Mouse (Mus musculus): ENCODE data around the gene Sorcs3. TPM values are rescaled to one million over a fixed set of nuclear protein-coding genes. Genes with fewer than 3 reads are reported as not detected.

The Sorcs3 gene
- polyA plus RNA-seq, 1 experiment from 2014 or later = 0.46 TPM

DNA sequence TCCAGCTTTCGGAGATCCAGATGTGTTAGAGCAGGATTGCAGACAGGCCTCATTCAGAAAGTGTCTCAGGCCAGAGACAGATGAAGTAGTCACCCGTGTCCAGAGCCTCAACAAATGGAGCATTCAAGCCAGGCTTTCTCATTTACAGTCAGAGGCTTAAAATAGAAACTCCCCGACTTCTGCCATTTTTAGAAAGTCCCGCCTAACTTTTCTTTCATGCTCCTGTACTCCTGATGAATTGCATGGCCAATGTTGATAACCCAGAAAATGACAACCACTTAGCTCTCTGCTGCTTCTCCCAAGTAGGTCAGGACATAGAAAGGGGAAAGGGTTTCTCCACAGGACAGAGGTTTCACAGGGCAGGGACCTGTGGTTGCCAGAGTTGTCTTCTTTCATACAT lies 261.6 kb downstream of the Sorcs3 start:
- no peak for ATAC-seq (ENCODE audit: insufficient number of reproducible peaks, low FRiP score)
- H3K4me1 ChIP-seq (replicated peaks) = peaks cover 31% of the 10 kb centered on the region
- H3K27ac ChIP-seq (ENCODE audit: poor library complexity, severe bottlenecking) = peak overlapping the region; percentile 57
- H3K36me3 ChIP-seq = no peaks in the 10 kb centered on the region
- H3K4me3 ChIP-seq = no peak overlapping the region
- H3K9me3 ChIP-seq (replicated peaks) = no peaks in the 10 kb centered on the region
- WGBS = 26% methylated on average over 4 of the region's 4 CpGs
- no peak overlapping the region for H3K4me2 ChIP-seq
- H3K27me3 ChIP-seq (replicated peaks) = no peaks in the 10 kb centered on the region
- no peak overlapping the region for H3K9ac ChIP-seq

DNA sequence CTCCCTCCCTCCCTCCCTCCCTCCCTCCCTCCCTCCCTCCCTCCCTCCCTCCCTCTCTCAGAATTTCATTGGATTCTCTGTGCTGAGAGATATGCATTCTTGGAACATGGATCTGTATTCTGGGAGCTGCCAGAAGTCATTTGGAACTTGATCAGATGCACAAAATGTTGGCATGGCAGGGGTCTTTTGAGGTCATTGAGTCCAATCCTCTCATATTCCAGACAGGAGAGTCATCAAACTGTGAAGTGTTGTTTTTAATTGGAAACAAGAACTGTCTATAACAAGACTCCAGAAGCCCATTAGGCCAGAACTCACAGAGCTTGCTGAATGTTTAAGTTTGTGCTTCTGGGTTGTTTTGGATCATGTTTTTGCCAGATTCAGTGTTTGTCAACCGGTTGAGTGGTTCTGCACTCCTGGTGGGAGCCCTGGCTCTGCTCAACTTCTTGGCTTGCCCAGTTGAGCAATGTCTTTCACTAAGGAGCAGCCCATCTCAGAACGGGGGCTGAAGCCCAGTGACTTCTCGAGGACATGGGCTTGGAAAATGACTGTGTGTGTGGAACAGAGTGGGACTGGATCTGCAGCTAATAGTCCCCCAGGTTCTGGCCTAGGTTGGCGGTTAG lies 264.1 kb downstream of the Sorcs3 start:
- H3K36me3 ChIP-seq = no peaks in the 10 kb centered on the region
- ATAC-seq (ENCODE audit: insufficient number of reproducible peaks, low FRiP score) = no peak
- H3K9ac ChIP-seq = no peak overlapping the region
- no peak overlapping the region for H3K4me2 ChIP-seq
- H3K9me3 ChIP-seq (replicated peaks) = no peaks in the 10 kb centered on the region
- no peak overlapping the region for H3K4me3 ChIP-seq
- H3K27me3 ChIP-seq (replicated peaks) = no peaks in the 10 kb centered on the region
- WGBS = 87% methylated on average over 4 of the region's 4 CpGs
- peaks cover 25% of the 10 kb centered on the region for H3K4me1 ChIP-seq (replicated peaks)
- no peak overlapping the region for H3K27ac ChIP-seq (ENCODE audit: poor library complexity, severe bottlenecking)

DNA sequence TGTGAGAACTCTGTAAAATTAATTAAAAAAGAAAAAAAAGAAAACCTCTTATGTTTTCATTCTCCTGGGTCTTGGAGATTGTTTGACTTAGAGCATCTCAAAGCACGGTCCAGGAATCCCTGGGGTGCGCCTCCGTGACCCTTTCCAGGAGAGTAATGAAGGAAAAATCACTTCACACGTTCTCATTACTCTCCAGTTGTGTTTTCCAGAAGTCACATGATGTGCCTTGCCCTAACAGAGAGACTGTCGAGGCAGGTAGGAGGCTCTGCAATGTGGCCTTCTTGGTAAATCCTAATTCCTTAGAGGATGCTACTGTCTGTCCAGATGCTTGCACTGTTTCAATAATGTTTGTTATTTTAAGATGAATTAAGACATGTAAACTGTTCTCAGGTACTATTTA lies 266.1 kb downstream of the Sorcs3 start:
- H3K4me1 ChIP-seq (replicated peaks) = peaks cover 24% of the 10 kb centered on the region
- H3K9me3 ChIP-seq (replicated peaks) = no peaks in the 10 kb centered on the region
- WGBS = 65% methylated on average over 5 of the region's 5 CpGs
- H3K4me2 ChIP-seq = no peak overlapping the region
- no peaks in the 10 kb centered on the region for H3K36me3 ChIP-seq
- no peak overlapping the region for H3K9ac ChIP-seq
- H3K4me3 ChIP-seq = no peak overlapping the region
- H3K27ac ChIP-seq (ENCODE audit: poor library complexity, severe bottlenecking) = no peak overlapping the region
- ATAC-seq (ENCODE audit: insufficient number of reproducible peaks, low FRiP score) = no peak
- no peaks in the 10 kb centered on the region for H3K27me3 ChIP-seq (replicated peaks)

DNA sequence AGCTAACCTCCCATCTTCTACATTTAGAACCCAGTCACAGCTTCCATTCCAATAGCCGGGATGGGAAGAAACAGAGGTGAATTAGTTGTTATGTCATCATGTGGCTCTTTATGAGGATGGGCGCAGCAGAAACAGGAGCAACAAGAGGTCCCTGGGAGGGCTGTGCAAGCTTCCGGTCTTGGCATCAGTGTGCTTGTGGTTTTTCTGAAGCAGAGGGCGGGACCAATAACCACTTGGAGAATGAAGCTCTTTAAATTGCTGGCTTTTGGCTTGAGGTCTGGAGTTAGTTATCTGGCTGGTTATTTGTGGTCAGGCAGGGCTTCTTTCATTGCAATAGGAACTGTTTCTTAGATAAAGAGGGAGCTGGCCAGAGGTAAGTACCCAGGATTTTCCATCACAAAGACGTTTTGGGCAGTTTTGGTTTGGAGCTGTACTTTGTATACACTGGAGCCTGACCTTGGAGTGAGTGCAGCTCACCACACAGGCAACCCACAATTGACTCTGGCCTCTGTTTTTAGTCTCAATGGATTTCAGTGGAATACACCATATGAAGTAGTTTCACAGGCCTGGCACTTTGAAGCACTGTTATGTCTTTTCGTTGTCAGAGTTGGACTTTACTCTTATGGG lies 270.1 kb downstream of the Sorcs3 start:
- H3K9ac ChIP-seq = no peak overlapping the region
- 0 out of 2 replicates have a peak, but pooled peaks cover 7% of the 10 kb centered on the region for H3K4me1 ChIP-seq (replicated peaks)
- H3K9me3 ChIP-seq (replicated peaks) = no peaks in the 10 kb centered on the region
- H3K27ac ChIP-seq (ENCODE audit: poor library complexity, severe bottlenecking) = no peak overlapping the region
- WGBS = 61% methylated on average over 6 of the region's 6 CpGs
- no peaks in the 10 kb centered on the region for H3K27me3 ChIP-seq (replicated peaks)
- no peak overlapping the region for H3K4me3 ChIP-seq
- H3K36me3 ChIP-seq = no peaks in the 10 kb centered on the region
- no peak overlapping the region for H3K4me2 ChIP-seq
- no peak for ATAC-seq (ENCODE audit: insufficient number of reproducible peaks, low FRiP score)

DNA sequence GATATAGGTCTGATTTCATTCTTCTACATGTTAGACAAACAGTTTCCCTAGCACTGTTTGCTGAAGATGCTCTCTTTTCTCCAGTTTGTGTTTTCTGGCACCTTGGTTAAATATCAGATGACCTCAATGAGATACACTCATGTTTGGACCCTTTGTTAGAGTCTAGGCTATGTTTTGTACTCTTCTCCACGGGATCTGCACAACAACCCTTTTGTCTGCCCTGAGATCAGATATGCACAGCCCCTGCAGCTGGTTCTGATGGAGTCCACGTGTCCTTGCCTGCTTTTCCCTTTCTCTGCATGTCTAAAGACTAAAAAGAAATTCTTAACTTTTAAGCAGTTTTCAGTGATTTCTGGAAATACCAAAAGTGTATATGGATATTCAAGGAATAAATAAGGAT lies 273.0 kb downstream of the Sorcs3 start:
- Histone ChIP-seq H3K4me1 (replicated peaks) (peaks cover 7% of the 10 kb centered on the region; the same call in 1 of the 2 replicates), H3K27ac (ENCODE audit: poor library complexity, severe bottlenecking) (no peak overlapping the region), H3K9me3 (replicated peaks) (no peaks in the 10 kb centered on the region), H3K4me2 (no peak overlapping the region), H3K27me3 (replicated peaks) (no peaks in the 10 kb centered on the region), H3K36me3 (no peaks in the 10 kb centered on the region), H3K4me3 (no peak overlapping the region), H3K9ac (no peak overlapping the region)
- ATAC-seq (ENCODE audit: insufficient number of reproducible peaks, low FRiP score) = no peak
- 43% methylated on average over 2 of the region's 2 CpGs for WGBS

DNA sequence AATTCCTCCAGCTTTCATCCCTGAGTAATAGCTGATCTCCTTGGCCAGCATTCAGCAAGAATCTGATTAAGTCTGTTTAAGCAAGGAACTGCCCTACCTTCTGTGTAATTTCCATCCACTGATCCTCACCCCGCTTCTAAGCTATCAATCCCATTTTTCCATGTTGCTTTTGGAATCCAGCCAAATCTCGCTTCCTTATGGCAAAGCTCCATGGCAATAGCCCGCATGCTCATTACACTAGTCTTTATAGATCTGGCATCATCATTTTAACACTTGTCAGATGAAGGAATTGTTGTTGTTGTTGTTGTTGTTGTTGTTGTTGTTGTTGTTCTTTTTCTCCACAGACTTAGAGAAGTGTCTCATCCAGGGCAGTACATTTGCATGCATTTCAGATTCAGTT lies 277.1 kb downstream of the Sorcs3 start:
- no peak overlapping the region for H3K4me2 ChIP-seq
- WGBS = 47% methylated on average over 3 of the region's 3 CpGs
- H3K9me3 ChIP-seq (replicated peaks) = no peaks in the 10 kb centered on the region
- no peaks in the 10 kb centered on the region for H3K36me3 ChIP-seq
- H3K27me3 ChIP-seq (replicated peaks) = no peaks in the 10 kb centered on the region
- H3K9ac ChIP-seq = no peak overlapping the region
- H3K4me1 ChIP-seq (replicated peaks) = no peaks in the 10 kb centered on the region; the same call in 1 of the 2 replicates
- H3K4me3 ChIP-seq = no peak overlapping the region
- peak; percentile 18; the same call in 1 of the 2 replicates for ATAC-seq (ENCODE audit: insufficient number of reproducible peaks, low FRiP score)
- no peak overlapping the region for H3K27ac ChIP-seq (ENCODE audit: poor library complexity, severe bottlenecking)

DNA sequence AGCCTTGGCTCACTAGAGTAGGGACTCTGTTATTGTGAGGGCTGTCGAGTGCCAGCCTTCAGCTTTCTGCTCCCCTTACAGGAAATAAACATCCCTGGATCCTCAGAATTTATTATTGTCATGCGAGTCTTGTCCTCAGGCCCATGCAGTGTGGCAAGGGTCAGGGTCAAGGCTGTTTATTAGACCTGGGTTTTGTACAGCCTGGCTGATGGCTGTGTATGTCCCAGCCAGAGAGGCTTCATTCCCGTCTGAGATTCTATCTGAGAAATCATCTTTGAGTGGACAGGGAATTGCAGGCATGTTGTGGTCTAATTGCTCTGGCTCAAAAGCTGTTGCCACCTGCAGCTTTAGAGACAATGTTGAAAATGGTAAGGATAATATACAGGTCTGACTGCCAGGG lies 285.3 kb downstream of the Sorcs3 start:
- Histone ChIP-seq H3K27me3 (replicated peaks) (no peaks in the 10 kb centered on the region), H3K9ac (no peak overlapping the region), H3K36me3 (no peaks in the 10 kb centered on the region), H3K4me2 (no peak overlapping the region), H3K27ac (ENCODE audit: poor library complexity, severe bottlenecking) (no peak overlapping the region), H3K4me1 (replicated peaks) (no peaks in the 10 kb centered on the region), H3K4me3 (no peak overlapping the region), H3K9me3 (replicated peaks) (no peaks in the 10 kb centered on the region)
- no peak for ATAC-seq (ENCODE audit: insufficient number of reproducible peaks, low FRiP score)
- 67% methylated on average over 3 of the region's 3 CpGs for WGBS

DNA sequence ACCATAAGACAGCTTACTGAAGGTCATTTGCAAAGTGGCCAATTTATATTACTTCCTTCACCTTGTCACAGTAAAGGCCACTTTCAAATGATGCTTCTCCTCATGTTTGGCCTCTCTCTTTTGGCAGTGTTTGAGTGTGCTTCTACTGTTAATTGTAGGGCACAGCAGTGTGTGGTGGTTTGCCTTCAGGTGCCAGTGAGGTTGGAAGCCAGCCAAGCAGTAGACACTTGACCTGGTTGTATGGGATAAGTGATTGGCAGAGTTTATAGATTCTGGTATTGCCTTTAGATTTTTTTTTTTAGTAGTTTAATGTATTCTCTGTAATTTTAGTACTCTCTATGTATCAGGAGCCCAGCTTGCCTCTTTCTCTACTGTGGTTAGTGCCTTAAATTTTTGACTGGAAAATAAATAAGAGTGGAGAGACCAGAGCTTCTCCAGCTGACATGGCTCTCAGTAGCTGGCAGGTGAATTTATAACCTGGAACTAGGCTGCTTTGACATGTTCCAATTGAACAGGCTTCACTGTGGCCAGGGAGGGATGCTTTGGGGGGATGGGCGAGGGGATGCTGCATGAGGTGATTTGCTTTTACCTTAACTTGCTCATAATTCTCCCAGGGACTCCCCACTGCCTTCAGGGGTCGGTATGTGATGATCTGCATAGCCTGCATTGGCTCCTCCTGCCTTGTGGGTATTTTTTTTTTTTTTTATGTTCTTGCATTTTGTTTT lies 298.2 kb downstream of the Sorcs3 start:
- Histone ChIP-seq H3K9me3 (replicated peaks) (no peaks in the 10 kb centered on the region), H3K4me1 (replicated peaks) (no peaks in the 10 kb centered on the region), H3K36me3 (no peaks in the 10 kb centered on the region), H3K4me3 (no peak overlapping the region), H3K4me2 (no peak overlapping the region), H3K27me3 (replicated peaks) (no peaks in the 10 kb centered on the region), H3K27ac (ENCODE audit: poor library complexity, severe bottlenecking) (no peak overlapping the region), H3K9ac (no peak overlapping the region)
- no peak for ATAC-seq (ENCODE audit: insufficient number of reproducible peaks, low FRiP score)
- WGBS = 71% methylated on average over 2 of the region's 2 CpGs

DNA sequence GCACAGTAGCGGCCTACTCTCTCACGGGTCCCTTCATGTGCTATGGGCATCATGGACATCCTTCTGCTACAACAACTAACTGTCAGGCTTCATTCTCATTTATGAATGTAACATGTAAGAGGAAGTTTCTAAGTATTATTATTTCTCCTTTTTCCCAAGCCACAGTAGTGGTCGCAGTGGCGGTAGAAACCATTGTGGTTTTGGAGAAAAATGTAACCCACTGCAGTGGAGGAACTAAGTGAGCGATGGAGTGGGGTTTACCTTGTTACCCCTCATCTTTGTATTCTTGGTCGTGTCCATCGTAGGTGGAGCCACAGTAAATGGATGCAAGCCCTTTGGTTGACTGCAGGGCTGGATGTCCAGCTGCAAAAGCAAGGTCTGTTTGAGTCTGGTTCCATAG lies 318.0 kb downstream of the Sorcs3 start:
- Histone ChIP-seq H3K9ac (no peak overlapping the region), H3K27me3 (replicated peaks) (no peaks in the 10 kb centered on the region), H3K4me2 (no peak overlapping the region), H3K4me1 (replicated peaks) (no peaks in the 10 kb centered on the region), H3K27ac (ENCODE audit: poor library complexity, severe bottlenecking) (no peak overlapping the region), H3K9me3 (replicated peaks) (no peaks in the 10 kb centered on the region), H3K36me3 (no peaks in the 10 kb centered on the region), H3K4me3 (no peak overlapping the region)
- WGBS = 87% methylated on average over 7 of the region's 7 CpGs
- ATAC-seq (ENCODE audit: insufficient number of reproducible peaks, low FRiP score) = no peak

DNA sequence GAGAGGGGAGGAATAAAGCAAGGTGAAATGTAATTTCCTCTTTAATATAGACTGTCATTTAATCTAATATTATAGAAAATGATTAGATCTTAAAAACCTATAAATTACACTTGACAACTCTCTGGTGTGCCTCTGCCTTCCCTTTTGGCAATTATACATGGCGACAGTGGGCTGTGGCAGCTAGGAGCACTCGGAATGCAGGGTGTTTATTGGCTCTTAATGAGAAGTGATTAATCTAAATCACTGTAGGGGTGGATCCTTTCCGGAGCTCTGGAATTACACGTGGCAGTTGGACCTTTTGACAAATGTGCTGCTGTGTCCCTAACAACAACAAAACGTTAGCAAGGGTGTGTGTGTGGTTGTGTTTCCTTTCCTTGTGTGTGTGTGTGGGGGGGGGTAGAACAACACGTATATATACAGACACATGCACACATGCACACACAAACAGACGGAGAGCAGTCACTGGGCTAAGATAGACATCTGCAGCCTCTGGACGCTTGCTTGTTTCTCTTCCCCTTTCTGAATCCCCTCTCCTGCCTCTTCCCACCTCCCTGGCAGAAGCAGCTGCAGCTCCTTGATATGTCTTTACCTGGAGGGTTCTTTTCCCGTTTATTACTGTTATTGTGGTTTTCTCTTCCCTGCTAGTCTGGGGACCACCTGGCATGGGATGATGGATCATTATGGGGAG lies 318.8 kb downstream of the Sorcs3 start:
- Histone ChIP-seq H3K4me1 (replicated peaks) (no peaks in the 10 kb centered on the region), H3K27ac (ENCODE audit: poor library complexity, severe bottlenecking) (no peak overlapping the region), H3K27me3 (replicated peaks) (no peaks in the 10 kb centered on the region), H3K4me2 (no peak overlapping the region), H3K9me3 (replicated peaks) (no peaks in the 10 kb centered on the region), H3K9ac (no peak overlapping the region), H3K4me3 (no peak overlapping the region), H3K36me3 (no peaks in the 10 kb centered on the region)
- no peak for ATAC-seq (ENCODE audit: insufficient number of reproducible peaks, low FRiP score)
- 59% methylated on average over 9 of the region's 9 CpGs for WGBS

DNA sequence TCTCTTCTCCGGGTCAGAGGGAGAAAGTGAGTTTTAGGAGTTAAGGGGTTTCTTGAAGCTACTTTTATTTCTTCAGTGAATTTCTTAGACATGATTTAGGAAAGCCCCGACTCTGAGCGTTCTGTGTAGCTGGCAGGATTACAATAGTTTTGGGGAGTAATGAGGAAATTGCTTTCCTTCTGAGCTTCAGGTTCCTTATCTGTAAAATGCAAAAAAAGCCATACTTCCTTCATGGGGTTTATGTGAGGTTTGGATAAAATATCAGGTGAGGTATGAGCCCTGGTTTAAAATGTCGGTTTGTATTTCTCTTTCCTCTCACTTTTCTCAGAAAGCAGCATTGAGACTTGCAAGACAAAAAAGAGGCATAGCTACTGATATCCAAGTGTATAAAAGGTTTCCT lies 327.8 kb downstream of the Sorcs3 start:
- no peak overlapping the region for H3K9ac ChIP-seq
- H3K27me3 ChIP-seq (replicated peaks) = no peaks in the 10 kb centered on the region
- 74% methylated on average over 4 of the region's 4 CpGs for WGBS
- H3K36me3 ChIP-seq = no peaks in the 10 kb centered on the region
- H3K4me1 ChIP-seq (replicated peaks) = no peaks in the 10 kb centered on the region
- no peak overlapping the region for H3K4me2 ChIP-seq
- H3K9me3 ChIP-seq (replicated peaks) = no peaks in the 10 kb centered on the region
- no peak overlapping the region for H3K27ac ChIP-seq (ENCODE audit: poor library complexity, severe bottlenecking)
- ATAC-seq (ENCODE audit: insufficient number of reproducible peaks, low FRiP score) = no peak
- H3K4me3 ChIP-seq = no peak overlapping the region

Measured in heart, embryonic 12.5 days (tissue).